Mouse (Mus musculus) liver, embryonic 14.5 days (tissue): ENCODE results near the gene Klf11.
A peak's percentile ranks its signal among the peaks of the same experiment; 100 is the strongest.
"Not testable (repeated sequence)": the region's sequence is repeated elsewhere in the genome, so short reads cannot be mapped to it uniquely, and the experiment has no call there.

ENCODE experiments used
- CTCF ChIP-seq: IDR thresholded peaks from 2 replicates; pipeline ENCODE4 v1.5.1; 2016; ENCODE audit warnings: antibody characterized with exemption, low read depth, control low read depth
- EP300 ChIP-seq: IDR thresholded peaks from 2 replicates; pipeline ENCODE4 v1.6.1; 2016; ENCODE audit warnings: antibody characterized with exemption, low read depth

DNA sequence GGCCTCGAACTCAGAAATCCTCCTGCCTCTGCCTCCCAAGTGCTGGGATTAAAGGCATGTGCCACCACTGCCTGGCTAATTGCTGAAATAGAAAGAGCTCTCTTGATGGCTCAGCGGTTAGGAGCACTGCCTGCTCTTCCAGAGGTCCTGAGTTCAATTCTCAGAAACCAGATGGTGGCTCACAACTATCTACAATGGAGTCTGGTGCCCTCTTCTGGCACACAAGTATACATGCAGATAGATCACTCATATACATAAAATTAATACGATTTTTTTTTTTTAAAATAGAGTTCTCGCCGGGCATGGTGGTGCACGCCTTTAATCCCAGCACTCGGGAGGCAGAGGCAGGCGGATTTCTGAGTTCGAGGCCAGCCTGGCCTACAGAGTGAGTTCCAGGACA is 50.5 kb downstream of the Klf11 start:
- not testable (repeated sequence) for TF ChIP-seq EP300
- peak; percentile 63 for TF ChIP-seq CTCF
